Mouse (Mus musculus) central nervous system, embryonic 18 days (tissue): ENCODE data around the gene Myf5. TPM values are rescaled to one million over a fixed set of nuclear protein-coding genes. Genes with fewer than 3 reads are reported as not detected.

Experiments used
- polyA plus RNA-seq: library from polyadenylated mRNA; depleted of rRNA; stranded (reverse); fragments of >200 nt; gene quantifications from 2 replicates; pipeline ENCODE4 v1.2.3, GENCODE M21; 2012; rRNA removed

Myf5 gene
- polyA plus RNA-seq: 0.25 TPM in 1 of 2 replicates, not detected in the other

DNA sequence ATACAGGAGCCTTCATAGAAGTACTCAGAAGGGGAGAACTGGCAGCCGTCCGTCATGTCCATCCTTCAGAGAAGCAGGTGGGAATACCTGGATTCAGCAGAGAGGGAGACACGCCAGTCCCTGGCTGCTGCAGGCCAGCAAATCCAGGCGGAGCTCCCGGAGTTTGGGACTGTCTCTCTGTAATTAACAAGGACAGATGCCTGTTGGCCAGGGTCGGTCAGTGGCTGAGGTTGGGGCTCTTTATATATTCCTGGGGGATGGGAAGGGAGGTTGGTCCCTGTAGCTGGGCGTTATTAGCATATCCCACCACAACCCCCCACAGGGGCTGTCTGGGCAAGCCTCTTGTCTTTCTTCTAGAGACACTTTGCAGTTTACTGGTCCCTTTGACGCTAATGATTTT is at the start of gene Myf5:
TSS of gene Myf5 (minus strand) at position 265 of the 400 bp plus-strand sequence.

DNA sequence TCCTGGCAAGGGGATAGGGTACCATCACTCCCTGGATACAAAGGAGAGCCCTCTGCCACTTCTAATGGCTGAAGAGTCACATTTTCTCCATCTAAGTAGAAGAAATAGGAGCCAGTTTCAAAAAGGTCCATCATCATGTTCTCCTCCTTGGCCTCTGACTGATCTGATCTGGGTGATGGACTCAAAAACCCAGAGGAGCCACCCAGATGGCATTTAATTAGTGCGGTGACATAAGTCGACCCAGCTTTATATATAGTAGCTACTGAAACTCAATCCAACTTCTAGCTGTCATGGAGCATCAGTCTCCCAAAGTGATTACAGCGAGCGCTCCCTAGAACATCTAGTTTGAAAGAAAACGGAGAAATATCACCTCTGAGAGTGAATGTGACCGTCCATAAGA is 8.6 kb upstream of the Myf5 start, which contains the start of gene Myf6:
TSS of gene Myf6 (minus strand) at position 170 of the 400 bp plus-strand sequence.

Other genes starting within 250 kb of the Myf5 start
- gene Lin7a, start 214.4 kb downstream of the Myf5 start, polyA plus RNA-seq: 9.3 and 9.6 TPM in 2 replicates
- gene Myf6, start 8.6 kb upstream of the Myf5 start, polyA plus RNA-seq: 1.4 TPM in 1 of 2 replicates, not detected in the other
- gene Ptprq, start 233.9 kb upstream of the Myf5 start, polyA plus RNA-seq: 0.13 and 0.21 TPM in 2 replicates